Mouse (Mus musculus) olfactory bulb, adult 2 months (tissue): Measurements from ENCODE around the gene Dna2.

Experiments
- CTCF ChIP-seq: fragments of 200-500 bp; IDR thresholded peaks from 2 replicates; pipeline ENCODE4 v1.5.1; 2012; ENCODE audit warnings: low read depth, mild to moderate bottlenecking, low read length, moderate library complexity; ENCODE audit not compliant: insufficient read depth
- POLR2A ChIP-seq: fragments of 200-500 bp; IDR thresholded peaks from 2 replicates; pipeline ENCODE4 v1.6.1; 2012; ENCODE audit warnings: mild to moderate bottlenecking, low read depth, low read length, moderate library complexity; ENCODE audit not compliant: insufficient read depth

DNA sequence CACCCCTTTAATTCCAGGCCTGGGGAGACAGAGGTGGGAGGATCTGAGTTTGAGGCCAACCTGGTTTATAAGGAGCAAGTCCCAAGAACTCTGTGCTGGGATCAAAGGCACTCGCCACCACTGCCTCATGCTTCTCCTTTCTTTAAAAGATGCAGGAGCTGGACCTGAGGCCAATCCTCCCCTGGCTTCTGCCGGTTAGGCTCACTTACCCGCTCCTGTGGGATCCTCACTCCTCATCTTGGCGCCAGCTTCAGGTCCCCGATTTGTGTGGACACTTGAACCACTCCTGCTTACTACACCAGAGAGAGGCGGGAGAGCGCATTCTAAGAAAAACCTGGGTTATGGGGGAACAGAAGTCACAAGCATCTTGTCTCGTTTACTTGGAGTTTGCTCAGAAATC, 45.0 kb upstream of the Dna2 start:
- no peak for TF ChIP-seq CTCF
- no peak for TF ChIP-seq POLR2A
